ENCODE assay signal across 9 mouse cellular contexts in the genomic region with DNA sequence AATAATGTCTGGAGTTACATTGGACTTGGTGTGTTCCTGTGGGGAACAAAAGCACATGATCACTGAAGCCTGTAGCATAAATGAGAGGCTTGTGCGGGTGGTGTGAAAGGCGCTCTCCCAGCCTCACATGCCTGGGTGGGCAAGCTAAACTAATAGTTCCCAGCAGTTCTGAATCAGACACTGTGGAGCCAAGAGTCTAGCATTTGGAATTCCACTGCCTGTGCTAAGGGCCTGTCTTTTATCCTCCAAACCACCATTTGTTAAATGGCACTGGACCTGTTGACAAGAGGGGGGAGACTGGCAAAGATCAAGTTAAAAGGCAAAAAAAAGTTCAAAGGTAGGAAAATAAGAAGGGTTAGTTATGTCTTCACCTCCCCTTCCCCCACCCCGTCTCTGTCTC. TPM values are rescaled to one million over a fixed set of nuclear protein-coding genes. Genes with fewer than 3 reads are reported as not detected.
DNase-seq lines count a peak whose midpoint lies in the region; ATAC-seq lines count a peak whose summit lies in the region.
"Had no signal": no experiment of that assay in that cellular context is flagged by ENCODE, and none has a peak within 500 bp of the region (broad histone marks: within the 10 kb centered on the region; RNA-seq: fewer than 3 reads in every experiment).

No protein-coding gene starts in this region.

- peaks cover 54% of the 10 kb centered on the region for H3K36me3 ChIP-seq in forebrain, embryonic 10.5 days (replicated peaks)
- H3K36me3 ChIP-seq in forebrain, embryonic 11.5 days (ENCODE audit: control insufficient read depth, insufficient read depth, low read length) = no peaks in the 10 kb centered on the region
- peaks cover 50% of the 10 kb centered on the region for H3K36me3 ChIP-seq in midbrain, embryonic 10.5 days
- H3K36me3 ChIP-seq in midbrain, embryonic 16.5 days (ENCODE audit: control insufficient read depth, insufficient read depth, low read length) = no peaks in the 10 kb centered on the region
- no peaks in the 10 kb centered on the region for H3K36me3 ChIP-seq in limb, embryonic 11.5 days (ENCODE audit: control insufficient read depth, insufficient read depth, low read length)
- H3K36me3 ChIP-seq: neural tube, embryonic 12.5 days had no signal

- H3K4me2 ChIP-seq in forebrain, embryonic 11.5 days (ENCODE audit: low read depth, low read length, severe bottlenecking) = no peak overlapping the region
- H3K4me2 ChIP-seq in midbrain, embryonic 16.5 days (ENCODE audit: low read length) = no peak overlapping the region
- no peak overlapping the region for H3K4me2 ChIP-seq in limb, embryonic 11.5 days (ENCODE audit: low read depth, severe bottlenecking)
- H3K4me2 ChIP-seq: neural tube, embryonic 12.5 days had no signal

- no peak overlapping the region for H3K9ac ChIP-seq in forebrain, embryonic 11.5 days (ENCODE audit: low read length)
- H3K9ac ChIP-seq in midbrain, embryonic 16.5 days (ENCODE audit: low read depth, low read length) = no peak overlapping the region
- H3K9ac ChIP-seq in limb, embryonic 11.5 days (ENCODE audit: low read length) = no peak overlapping the region
- H3K9ac ChIP-seq: neural tube, embryonic 12.5 days had no signal

- H3K27me3 ChIP-seq in forebrain, embryonic 10.5 days (ENCODE audit: poor library complexity, severe bottlenecking) = no peaks in the 10 kb centered on the region
- H3K27me3 ChIP-seq in forebrain, embryonic 11.5 days (ENCODE audit: control insufficient read depth, insufficient read depth, low read length) = no peaks in the 10 kb centered on the region
- H3K27me3 ChIP-seq in midbrain, embryonic 10.5 days (ENCODE audit: low read depth, poor library complexity, severe bottlenecking) = no peaks in the 10 kb centered on the region
- no peaks in the 10 kb centered on the region for H3K27me3 ChIP-seq in midbrain, embryonic 16.5 days (ENCODE audit: control insufficient read depth, insufficient read depth, low read depth, low read length)
- no peaks in the 10 kb centered on the region for H3K27me3 ChIP-seq in limb, embryonic 11.5 days (ENCODE audit: control insufficient read depth, insufficient read depth, low read length)
- H3K27me3 ChIP-seq: neural tube, embryonic 12.5 days had no signal

- peaks cover 19% of the 10 kb centered on the region for H3K4me1 ChIP-seq in forebrain, embryonic 10.5 days
- no peaks in the 10 kb centered on the region; the same call in 1 of the 2 replicates for H3K4me1 ChIP-seq in forebrain, embryonic 11.5 days (replicated peaks; ENCODE audit: control insufficient read depth, insufficient read depth, low read length)
- H3K4me1 ChIP-seq in midbrain, embryonic 10.5 days = peaks cover 19% of the 10 kb centered on the region
- H3K4me1 ChIP-seq in midbrain, embryonic 16.5 days (ENCODE audit: control insufficient read depth, insufficient read depth, low read length) = peaks cover 6% of the 10 kb centered on the region
- H3K4me1 ChIP-seq in limb, embryonic 11.5 days (ENCODE audit: control insufficient read depth, insufficient read depth, low read length) = no peaks in the 10 kb centered on the region
- H3K4me1 ChIP-seq: neural tube, embryonic 12.5 days had no signal

- no peaks in the 10 kb centered on the region for H3K9me3 ChIP-seq in forebrain, embryonic 10.5 days
- H3K9me3 ChIP-seq in forebrain, embryonic 11.5 days (ENCODE audit: control insufficient read depth, low read length) = no peaks in the 10 kb centered on the region
- no peaks in the 10 kb centered on the region for H3K9me3 ChIP-seq in midbrain, embryonic 10.5 days (replicated peaks)
- H3K9me3 ChIP-seq in midbrain, embryonic 16.5 days (replicated peaks; ENCODE audit: control insufficient read depth, low read length, poor library complexity, severe bottlenecking) = no peaks in the 10 kb centered on the region
- no peaks in the 10 kb centered on the region for H3K9me3 ChIP-seq in limb, embryonic 11.5 days (ENCODE audit: control insufficient read depth, low read length)
- H3K9me3 ChIP-seq: neural tube, embryonic 12.5 days had no signal

- H3K27ac ChIP-seq in forebrain, embryonic 10.5 days = 0 out of 2 replicates have a peak overlapping the region, but pooled peaks have one; percentile 35
- H3K27ac ChIP-seq in forebrain, embryonic 11.5 days (ENCODE audit: low read depth, low read length) = no peak overlapping the region
- H3K27ac ChIP-seq in midbrain, embryonic 10.5 days (replicated peaks) = no peak overlapping the region; the same call in 1 of the 2 replicates
- no peak overlapping the region for H3K27ac ChIP-seq in midbrain, embryonic 16.5 days (ENCODE audit: low read length)
- H3K27ac ChIP-seq in limb, embryonic 11.5 days (replicated peaks; ENCODE audit: low read depth, low read length) = no peak overlapping the region
- H3K27ac ChIP-seq: neural tube, embryonic 12.5 days had no signal

- WGBS in forebrain, embryonic 10.5 days = 70% methylated on average over 3 of the region's 3 CpGs
- 52% methylated on average over 3 of the region's 3 CpGs for WGBS in forebrain, embryonic 11.5 days
- WGBS in midbrain, embryonic 10.5 days = 66% methylated on average over 3 of the region's 3 CpGs
- 44% methylated on average over 3 of the region's 3 CpGs for WGBS in midbrain, embryonic 16.5 days
- 12% methylated on average over 3 of the region's 3 CpGs for WGBS in limb, embryonic 11.5 days

- DNase-seq in forebrain, embryonic 10.5 days (ENCODE audit: extremely low spot score, low spot score) = no peak
- DNase-seq in forebrain, embryonic 11.5 days (ENCODE audit: low spot score) = no peak
- peak; percentile 18 for DNase-seq in midbrain, embryonic 10.5 days (ENCODE audit: low spot score)
- DNase-seq in limb, embryonic 11.5 days (ENCODE audit: low spot score) = peak; percentile 56
- DNase-seq in MN1 (ENCODE audit: low spot score) = no peak
- no peak for DNase-seq in testis, postnatal 10 days (ENCODE audit: low spot score)
- DNase-seq in adrenal gland, postnatal 36 days = no peak

- no peak for ATAC-seq in forebrain, embryonic 11.5 days (replicated peaks; ENCODE audit: low FRiP score)
- ATAC-seq in midbrain, embryonic 16.5 days = no peak
- ATAC-seq in limb, embryonic 11.5 days (ENCODE audit: insufficient number of reproducible peaks, low FRiP score, low TSS enrichment, low read depth) = peak; percentile 57; the same call in 1 of the 2 replicates

- no peak overlapping the region for H3K4me3 ChIP-seq in forebrain, embryonic 10.5 days
- no peak overlapping the region for H3K4me3 ChIP-seq in forebrain, embryonic 11.5 days (ENCODE audit: low read depth, low read length)
- no peak overlapping the region for H3K4me3 ChIP-seq in midbrain, embryonic 10.5 days
- no peak overlapping the region for H3K4me3 ChIP-seq in midbrain, embryonic 16.5 days (ENCODE audit: low read depth, low read length)
- H3K4me3 ChIP-seq in limb, embryonic 11.5 days (ENCODE audit: low read depth, low read length) = no peak overlapping the region
- H3K4me3 ChIP-seq: neural tube, embryonic 12.5 days had no signal

RNA-seq across cellular contexts. Expression of gene Cbfa2t2, which starts 18.3 kb away (rescaled TPM):
- polyA plus RNA-seq in forebrain, embryonic 10.5 days (2016; fragmentation: Nextera tagmentation; extraction: Ambion mirVana) = 57.4 and 59.3 TPM in 2 replicates
- 69.4 and 71.6 TPM in 2 replicates for polyA plus RNA-seq in forebrain, embryonic 11.5 days (2014; fragmentation: Nextera tagmentation; extraction: Ambion mirVana)
- 67.4 and 88.4 TPM in 2 replicates for polyA plus RNA-seq in midbrain, embryonic 10.5 days (2016; fragmentation: Nextera tagmentation; extraction: Ambion mirVana)
- polyA plus RNA-seq in midbrain, embryonic 16.5 days (2015; fragmentation: Nextera tagmentation; extraction: Ambion mirVana) = 50.2 and 53.1 TPM in 2 replicates
- polyA plus RNA-seq in limb, embryonic 11.5 days (2014; fragmentation: Nextera tagmentation; extraction: Ambion mirVana) = 44.1 and 52.7 TPM in 2 replicates
- 10 to 100 TPM; 30.7 to 40.9 TPM for total RNA-seq in adrenal gland, postnatal 36 days (2021)

RNA-seq across cellular contexts. Expression of gene Snta1, which starts 46.7 kb away (rescaled TPM):
- 2.5 TPM in 2 replicates for polyA plus RNA-seq in forebrain, embryonic 10.5 days (2016; fragmentation: Nextera tagmentation; extraction: Ambion mirVana)
- polyA plus RNA-seq in forebrain, embryonic 11.5 days (2014; fragmentation: Nextera tagmentation; extraction: Ambion mirVana) = 3.1 and 3.4 TPM in 2 replicates
- polyA plus RNA-seq in midbrain, embryonic 10.5 days (2016; fragmentation: Nextera tagmentation; extraction: Ambion mirVana) = 3.0 and 5.1 TPM in 2 replicates
- 9.2 and 12.3 TPM in 2 replicates for polyA plus RNA-seq in midbrain, embryonic 16.5 days (2015; fragmentation: Nextera tagmentation; extraction: Ambion mirVana)
- 1.7 and 2.2 TPM in 2 replicates for polyA plus RNA-seq in limb, embryonic 11.5 days (2014; fragmentation: Nextera tagmentation; extraction: Ambion mirVana)
- total RNA-seq in adrenal gland, postnatal 36 days (2021) = 10 to 100 TPM; 22.1 to 26.5 TPM

Comparison
In these comparisons a context has a peak if more than half of its experiments do, and no peak if none do; other contexts are left out.
1. DNase-seq: peak in midbrain, embryonic 10.5 days (single experiment) and limb, embryonic 11.5 days (single experiment); none in forebrain, embryonic 10.5 days (single experiment), forebrain, embryonic 11.5 days (single experiment), MN1 (single experiment), testis, postnatal 10 days (single experiment) and adrenal gland, postnatal 36 days (0 of 2).